Mouse (Mus musculus): ENCODE results near the gene Unc80. TPM values are rescaled to one million over a fixed set of nuclear protein-coding genes. Genes with fewer than 3 reads are reported as not detected.

The Unc80 gene
- polyA plus RNA-seq (2017; shearing (Covaris generic)) = not detected

GRCm38 (mm10) chr1:66467821-66468703, at the start of gene Unc80:
TSS of gene Unc80 (plus strand) at chr1:66468367.

GRCm38 (mm10) chr1:66700693-66701575, 232.8 kb downstream of the Unc80 start, which contains the start of gene Rpe:
TSS of gene Rpe (plus strand) at chr1:66700831.

Other genes with a start within 250 kb of the Unc80 start
- 58.4 TPM for gene Rpe, start 232.5 kb downstream of the Unc80 start, polyA plus RNA-seq (2017; shearing (Covaris generic))